Mouse (Mus musculus): ENCODE results near the gene Cdk12. TPM values are rescaled to one million over a fixed set of nuclear protein-coding genes. Genes with fewer than 3 reads are reported as not detected.

Cdk12 gene
- total and polyA plus RNA-seq, 3 experiments = 27.8 to 44.1 (median 29.6) TPM

- Histone ChIP-seq H3K4me1 (ENCODE audit: control insufficient read depth in 1 of 2, insufficient read depth in 2 of 2) (peaks cover 0 to under 1% of the 10 kb centered on the region in 2 experiments; a peak in 1 of 4 replicates), H3K4me3 (replicated peaks in 1 of 3; ENCODE audit: low read depth in 2 of 3, low read length in 2 of 3, poor library complexity in 1 of 3) (no peak overlapping the region), H3K9ac (ENCODE audit: insufficient read depth, low read depth) (no peak overlapping the region), H3K9me3 (replicated peaks; ENCODE audit: low read length) (no peaks in the 10 kb centered on the region), H3K27ac (ENCODE audit: insufficient read depth, low read depth) (no peak overlapping the region), H3K79me2 (replicated peaks; ENCODE audit: control insufficient read depth, extremely low read depth, insufficient read depth, poor library complexity, severe bottlenecking) (no peaks in the 10 kb centered on the region), H3K27me3 (replicated peaks) (peaks cover 94% of the 10 kb centered on the region), H3K4me2 (ENCODE audit: insufficient read depth, low read depth, poor library complexity, severe bottlenecking) (no peak overlapping the region), H3K36me3 (replicated peaks in 1 of 2; ENCODE audit: control insufficient read depth in 1 of 2, insufficient read depth in 1 of 2, low read length in 1 of 2) (no peaks in the 10 kb centered on the region)
- TF ChIP-seq CHD2 (IDR thresholded peaks at IDR 0.05; ENCODE audit: low read length) = no peak
- TF ChIP-seq ELF1 (IDR thresholded peaks at IDR 0.05; ENCODE audit: low read depth, low read length) = no peak
- no peak for TF ChIP-seq JUND (conservative IDR thresholded peaks at IDR 0.05; ENCODE audit: low read depth, low read length)
- no peak for TF ChIP-seq HCFC1 (IDR thresholded peaks at IDR 0.05; ENCODE audit: low read depth, low read length)
- TF ChIP-seq MAX (IDR thresholded peaks at IDR 0.05; ENCODE audit: low read length) = no peak
- TF ChIP-seq POLR2A (IDR thresholded peaks at IDR 0.05; ENCODE audit: low read depth, low read length) = no peak
- TF ChIP-seq MAFK (IDR thresholded peaks at IDR 0.05; ENCODE audit: insufficient replicate concordance, low read length) = no peak
- no peak for TF ChIP-seq RCOR1 (conservative IDR thresholded peaks at IDR 0.05; ENCODE audit: low read depth, low read length)
- no peak for TF ChIP-seq E2F4 (IDR thresholded peaks at IDR 0.05; ENCODE audit: insufficient replicate concordance, low read depth, low read length)
- TF ChIP-seq JUN (IDR thresholded peaks at IDR 0.05; ENCODE audit: insufficient read depth, low read depth, low read length) = no peak
- TF ChIP-seq ZKSCAN1 (IDR thresholded peaks at IDR 0.05; ENCODE audit: borderline replicate concordance, low read depth, low read length) = no peak
- no peak for TF ChIP-seq SIN3A (IDR thresholded peaks at IDR 0.05; ENCODE audit: low read length)
- DNase-seq (ENCODE audit: extremely low read depth) = no peak
- in situ Hi-C loops (cut with MboI; ENCODE audit: low pct_ligation_motif_present, low pct_unique_long_range_greater_than_20kb, low sequenced_read_pairs) (no loop called here), dilution Hi-C loops (cut with MboI; ENCODE audit: extremely low pct_ligation_motif_present, extremely low pct_unique_long_range_greater_than_20kb, low sequenced_read_pairs) (no loop called here)
These were observed 118.8 kb downstream of the Cdk12 start for GRCm38 (mm10) chr11:98321677-98322003.

GRCm38 (mm10) chr11:98322159-98322558 lies 119.3 kb downstream of the Cdk12 start:
- no peak for DNase-seq (ENCODE audit: extremely low read depth)
- Histone ChIP-seq H3K4me1 (ENCODE audit: control insufficient read depth in 1 of 2, insufficient read depth in 2 of 2) (peaks cover 0 to 3% of the 10 kb centered on the region in 2 experiments; a peak in 1 of 4 replicates), H3K27ac (ENCODE audit: insufficient read depth, low read depth) (no peak overlapping the region), H3K9me3 (replicated peaks; ENCODE audit: low read length) (peaks cover 2% of the 10 kb centered on the region), H3K79me2 (replicated peaks; ENCODE audit: control insufficient read depth, extremely low read depth, insufficient read depth, poor library complexity, severe bottlenecking) (no peaks in the 10 kb centered on the region), H3K36me3 (replicated peaks in 1 of 2; ENCODE audit: control insufficient read depth in 1 of 2, insufficient read depth in 1 of 2, low read length in 1 of 2) (no peaks in the 10 kb centered on the region), H3K27me3 (replicated peaks) (peaks cover 94% of the 10 kb centered on the region), H3K4me3 (replicated peaks in 1 of 3; ENCODE audit: low read depth in 2 of 3, low read length in 2 of 3, poor library complexity in 1 of 3) (no peak overlapping the region), H3K9ac (ENCODE audit: insufficient read depth, low read depth) (no peak overlapping the region), H3K4me2 (ENCODE audit: insufficient read depth, low read depth, poor library complexity, severe bottlenecking) (no peak overlapping the region)
- in situ Hi-C loops (cut with MboI; ENCODE audit: low pct_ligation_motif_present, low pct_unique_long_range_greater_than_20kb, low sequenced_read_pairs) (no loop called here), dilution Hi-C loops (cut with MboI; ENCODE audit: extremely low pct_ligation_motif_present, extremely low pct_unique_long_range_greater_than_20kb, low sequenced_read_pairs) (no loop called here)
- no peak for TF ChIP-seq ELF1 (IDR thresholded peaks at IDR 0.05; ENCODE audit: low read depth, low read length)
- no peak for TF ChIP-seq POLR2A (IDR thresholded peaks at IDR 0.05; ENCODE audit: low read depth, low read length)
- TF ChIP-seq E2F4 (IDR thresholded peaks at IDR 0.05; ENCODE audit: insufficient replicate concordance, low read depth, low read length) = no peak
- no peak for TF ChIP-seq USF2 (conservative IDR thresholded peaks at IDR 0.05; ENCODE audit: low read depth, low read length)
- no peak for TF ChIP-seq NELFE (IDR thresholded peaks at IDR 0.05; ENCODE audit: low read depth, low read length)
- no peak for TF ChIP-seq MAFK (IDR thresholded peaks at IDR 0.05; ENCODE audit: insufficient replicate concordance, low read length)
- no peak for TF ChIP-seq MEF2A (IDR thresholded peaks at IDR 0.05; ENCODE audit: borderline replicate concordance, low read depth, low read length)
- TF ChIP-seq BHLHE40 (IDR thresholded peaks at IDR 0.05; ENCODE audit: low read depth, low read length) = no peak
- TF ChIP-seq UBTF (IDR thresholded peaks at IDR 0.05; ENCODE audit: low read depth, low read length) = no peak
